Mouse (Mus musculus): Measurements from ENCODE around the gene Herc2.
A peak's percentile ranks its signal among the peaks of the same experiment; 100 is the strongest.
"Not testable (repeated sequence)": the region's sequence is repeated elsewhere in the genome, so short reads cannot be mapped to it uniquely, and the experiment has no call there.

Gene Herc2

GRCm38 (mm10) chr7:56049831-56050321 lies at the start of gene Herc2:
TSS of gene Herc2 (plus strand) at chr7:56050196.
- peak; percentile 95 to 97 for DNase-seq

DNA sequence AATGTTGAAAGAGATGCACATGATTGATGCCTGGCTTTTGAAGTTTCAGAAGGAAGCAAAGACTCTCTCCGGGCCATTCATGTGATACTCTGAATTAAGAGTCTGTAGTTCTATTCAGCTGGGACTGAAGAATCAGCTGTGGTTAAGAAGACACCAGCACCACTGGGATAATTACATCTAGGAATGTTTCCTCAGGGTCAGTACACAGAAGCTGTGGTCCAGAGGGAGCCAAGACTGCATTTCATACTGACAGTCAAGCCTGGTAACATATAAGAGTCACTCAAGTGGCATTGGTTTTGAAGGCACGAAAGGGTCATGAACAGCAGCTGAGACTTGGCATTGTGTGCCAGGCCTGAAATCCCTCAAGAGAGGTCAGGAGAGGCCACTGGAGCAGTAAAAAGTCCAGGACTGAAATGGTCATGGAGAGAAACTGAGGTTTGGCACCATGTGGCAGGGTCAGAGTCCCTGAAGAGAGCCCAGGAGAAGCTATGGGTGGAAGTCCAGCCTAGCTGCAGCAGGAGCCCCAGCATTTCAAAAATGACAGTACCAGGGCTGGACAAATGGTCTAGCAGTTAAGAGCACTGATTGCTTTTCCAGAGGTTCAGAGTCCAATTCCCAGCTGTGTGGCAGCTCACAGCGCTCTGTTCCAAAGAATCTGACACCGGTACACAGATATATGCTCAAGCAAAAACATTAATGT lies 39.5 kb upstream of the Herc2 start:
- DNase-seq = no peak

- DNase-seq = no peak
These were observed 39.0 kb upstream of the Herc2 start for GRCm38 (mm10) chr7:56011018-56011333.

DNA sequence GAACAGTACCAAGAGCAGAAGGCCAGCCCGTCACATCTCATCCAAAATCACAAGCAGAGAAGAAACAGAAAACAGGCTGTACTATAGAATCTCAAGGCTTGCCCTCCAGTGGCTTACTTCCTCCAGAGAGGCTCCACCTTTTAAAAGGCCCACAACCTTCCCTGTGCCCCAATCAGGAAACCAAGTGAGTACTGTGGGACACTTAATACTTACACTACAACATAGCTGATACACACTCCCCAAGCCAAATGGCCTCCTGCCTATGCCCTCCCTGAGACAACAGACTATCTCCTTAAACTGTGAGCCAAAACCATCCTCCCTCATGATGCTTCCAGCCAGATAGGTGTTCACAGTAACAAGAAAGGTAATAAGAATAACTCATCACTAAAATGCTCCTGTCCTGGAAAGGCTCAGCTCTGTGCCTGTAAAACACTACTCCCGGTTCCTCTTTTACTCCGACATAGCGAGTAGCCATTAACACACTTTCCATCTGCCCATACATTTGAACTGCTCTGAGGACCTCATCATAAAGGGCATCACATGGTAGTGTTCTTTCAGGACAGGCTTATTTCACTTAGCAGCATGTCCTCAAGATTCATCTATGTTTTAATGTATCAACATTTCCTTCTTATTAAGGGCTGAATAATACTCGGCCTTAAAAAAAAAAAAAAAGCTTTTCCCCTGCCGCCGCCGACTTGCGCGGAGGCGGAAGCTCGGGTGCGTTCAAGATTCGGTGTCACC lies 36.6 kb upstream of the Herc2 start:
- no peak for DNase-seq

- DNase-seq = not testable (repeated sequence)
These were observed 35.8 kb upstream of the Herc2 start for GRCm38 (mm10) chr7:56014002-56014702.

DNA sequence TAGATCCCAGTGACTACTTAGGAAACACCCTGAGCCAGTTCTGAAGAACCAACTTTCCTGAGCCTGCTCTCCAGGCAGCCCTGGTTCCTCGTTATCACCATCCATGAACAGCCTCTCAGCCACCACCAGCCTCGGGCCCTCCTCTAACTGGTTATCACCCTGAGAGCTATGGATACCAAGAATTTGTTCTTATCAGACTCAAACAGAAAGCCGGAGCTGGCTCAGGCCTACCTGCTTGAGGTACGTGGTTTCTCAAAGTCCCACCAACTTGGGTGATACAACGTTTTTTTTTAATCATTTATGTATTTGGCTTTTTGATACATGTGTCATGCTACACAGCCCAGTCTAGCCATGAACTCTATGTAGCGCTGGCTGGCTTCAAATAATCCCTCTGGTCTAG lies 34.8 kb upstream of the Herc2 start:
- no peak for DNase-seq

GRCm38 (mm10) chr7:56015837-56016236 lies 34.2 kb upstream of the Herc2 start:
- DNase-seq = no peak

DNA sequence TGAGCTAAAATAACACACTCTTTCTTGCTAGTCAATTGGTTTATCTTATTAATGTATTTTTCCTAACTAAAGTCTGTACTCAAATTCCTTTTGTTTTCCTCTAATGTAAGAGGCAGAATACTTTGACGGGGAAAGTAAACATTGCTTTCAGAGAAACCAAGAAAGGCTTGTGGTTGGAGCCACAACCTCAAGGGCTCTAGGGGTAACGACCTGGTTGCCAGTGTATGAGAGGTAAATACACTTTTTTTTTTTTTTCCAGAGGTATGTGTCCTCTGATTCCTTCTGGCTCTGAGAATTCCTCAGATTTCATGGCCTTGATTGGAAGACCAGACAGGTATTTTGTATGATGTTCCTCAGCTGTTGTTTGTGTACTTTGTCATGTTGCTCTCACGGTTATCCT lies 32.2 kb upstream of the Herc2 start:
- DNase-seq = no peak

DNA sequence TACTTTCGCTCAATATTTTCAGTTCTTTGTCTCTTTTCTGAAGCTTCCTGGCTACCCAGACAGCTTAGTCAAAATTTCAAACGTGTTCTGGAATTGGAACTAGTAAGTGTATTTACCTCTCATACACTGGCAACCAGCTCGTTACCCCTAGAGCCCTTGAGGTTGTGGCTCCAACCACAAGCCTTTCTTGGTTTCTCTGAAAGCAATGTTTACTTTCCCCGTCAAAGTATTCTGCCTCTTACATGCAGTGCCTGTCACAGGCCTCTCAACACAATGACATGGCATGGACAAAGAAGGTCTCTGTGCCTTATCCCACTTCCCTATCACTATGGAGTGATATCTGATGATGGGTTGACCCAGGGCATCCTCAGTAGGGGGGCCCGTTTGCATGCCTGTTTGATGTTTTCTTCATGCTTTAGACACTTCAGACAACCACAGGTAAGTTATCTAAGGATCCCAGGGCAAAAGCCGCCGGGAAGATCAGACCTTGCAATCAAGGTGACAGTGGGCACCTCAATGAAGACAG lies 31.5 kb upstream of the Herc2 start:
- DNase-seq = no peak

GRCm38 (mm10) chr7:56018972-56019929 lies 30.7 kb upstream of the Herc2 start:
- peak; percentile 36 to 49 for DNase-seq

DNA sequence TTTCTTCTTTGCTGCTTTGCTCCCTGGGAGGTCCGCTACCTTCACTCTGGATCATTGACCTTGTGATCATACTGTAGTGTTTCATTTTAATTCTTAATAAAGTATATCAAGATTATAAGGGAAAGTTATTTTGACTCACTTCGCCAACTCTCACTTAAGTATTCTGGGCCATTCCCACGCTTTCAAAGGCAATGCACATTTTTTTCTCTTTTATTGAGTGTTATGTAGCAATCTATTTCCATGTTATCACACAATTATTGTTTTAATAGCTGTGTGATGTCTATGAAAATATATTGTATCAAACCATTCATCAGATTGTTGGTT lies 30.1 kb upstream of the Herc2 start, which contains the start of gene Nipa1:
Gene Nipa1 (minus strand): TSS at position 25 of the 324 bp plus-strand sequence.
- no peak for DNase-seq

GRCm38 (mm10) chr7:56023586-56023985 lies 26.4 kb upstream of the Herc2 start:
- no peak for DNase-seq

DNA sequence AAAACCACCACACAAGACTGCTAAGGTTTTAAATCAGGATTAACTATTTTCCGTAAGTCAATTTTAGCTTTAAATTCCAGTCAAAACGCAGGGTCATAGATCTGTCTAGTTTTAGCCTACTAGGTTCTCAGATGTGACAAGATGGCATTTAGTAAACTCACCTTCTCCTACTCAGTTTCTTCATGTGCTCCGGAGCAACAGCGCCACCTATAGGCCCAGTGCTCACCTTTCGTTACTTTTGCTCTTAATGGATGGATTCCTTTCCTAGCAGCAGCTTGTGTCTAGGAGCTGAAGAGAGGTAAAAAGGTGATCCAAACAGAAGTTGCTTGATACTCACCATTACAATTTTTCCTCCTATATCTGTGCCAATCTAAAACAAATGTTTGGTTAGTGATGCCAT lies 7.6 kb upstream of the Herc2 start:
- peak; percentile 81 to 82 for DNase-seq

DNA sequence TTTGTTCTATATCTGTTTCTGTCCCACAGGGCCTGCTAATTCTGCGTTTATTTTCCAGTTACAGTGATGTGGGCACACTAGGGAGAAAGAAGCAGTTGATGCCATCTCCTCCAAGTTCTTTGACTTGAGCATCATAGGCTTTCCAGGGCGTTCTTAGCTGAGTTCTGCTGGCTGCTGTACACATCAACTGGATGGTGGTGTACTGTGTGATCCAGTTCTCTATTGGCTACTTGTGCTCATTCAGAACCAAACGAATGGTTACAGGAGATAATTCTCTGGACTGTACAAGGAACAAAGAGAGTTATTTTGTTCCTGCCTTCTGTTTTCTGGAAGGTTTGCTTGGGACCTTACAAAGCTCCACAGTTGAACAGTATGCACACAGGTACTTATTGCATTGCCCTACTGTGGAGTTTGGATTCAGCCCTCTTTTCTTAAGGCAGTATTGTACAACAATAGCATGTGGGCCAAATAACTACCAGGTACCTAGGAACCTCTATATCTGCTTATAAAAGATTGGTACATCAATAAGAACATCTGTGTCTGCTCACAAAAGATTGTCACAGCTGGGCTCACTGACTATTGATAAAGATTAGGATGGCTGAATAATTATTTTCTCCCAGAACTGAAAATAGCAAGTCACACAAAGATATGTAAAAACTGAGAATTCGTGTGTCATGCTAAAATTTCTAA lies 6.3 kb upstream of the Herc2 start:
- no peak for DNase-seq

DNA sequence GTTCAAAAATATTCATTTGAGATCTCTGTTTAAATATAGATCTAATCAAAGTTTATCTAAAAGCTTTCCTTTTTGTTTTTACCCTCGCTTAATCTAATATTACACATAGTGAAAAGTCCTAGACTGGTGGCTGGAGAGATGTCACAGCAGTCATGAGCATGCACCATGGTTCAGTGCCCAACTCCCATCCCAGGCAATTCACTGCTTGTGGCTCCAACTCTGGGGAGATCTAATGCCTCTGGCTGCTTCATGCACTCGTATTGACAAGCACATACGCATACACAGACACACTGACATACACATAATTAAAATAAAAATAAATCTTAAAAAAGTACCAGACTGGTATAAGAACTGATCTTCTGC lies 5.7 kb upstream of the Herc2 start:
- no peak for DNase-seq

- DNase-seq = no peak
These were observed 2.8 kb upstream of the Herc2 start for GRCm38 (mm10) chr7:56047178-56047577.

GRCm38 (mm10) chr7:56050487-56050911 lies 503 bp downstream of the Herc2 start:
- DNase-seq = peak; percentile 5 to 9

DNA sequence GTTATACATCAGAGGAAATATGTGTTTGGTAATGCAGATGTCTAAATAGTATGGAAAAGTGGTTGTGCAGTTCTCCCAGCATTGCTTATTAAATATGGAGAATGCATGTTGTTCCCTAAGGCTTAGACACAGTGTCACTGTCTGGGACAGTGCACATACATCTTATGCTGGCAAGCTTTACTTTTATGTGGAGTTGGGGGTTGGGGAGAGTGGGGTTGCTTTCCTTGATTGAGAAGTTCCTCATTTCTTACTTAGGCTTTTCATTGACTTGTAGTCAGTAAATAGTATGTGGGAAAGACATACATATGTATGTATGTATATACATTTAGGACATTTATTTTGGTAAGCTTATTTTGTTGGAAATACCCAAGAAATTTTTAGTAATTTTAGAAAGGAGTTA lies 3.0 kb downstream of the Herc2 start:
- DNase-seq = no peak

GRCm38 (mm10) chr7:56055338-56055737 lies 5.3 kb downstream of the Herc2 start:
- DNase-seq = no peak

- DNase-seq = no peak
These were observed 14.9 kb downstream of the Herc2 start for GRCm38 (mm10) chr7:56064876-56065275.

DNA sequence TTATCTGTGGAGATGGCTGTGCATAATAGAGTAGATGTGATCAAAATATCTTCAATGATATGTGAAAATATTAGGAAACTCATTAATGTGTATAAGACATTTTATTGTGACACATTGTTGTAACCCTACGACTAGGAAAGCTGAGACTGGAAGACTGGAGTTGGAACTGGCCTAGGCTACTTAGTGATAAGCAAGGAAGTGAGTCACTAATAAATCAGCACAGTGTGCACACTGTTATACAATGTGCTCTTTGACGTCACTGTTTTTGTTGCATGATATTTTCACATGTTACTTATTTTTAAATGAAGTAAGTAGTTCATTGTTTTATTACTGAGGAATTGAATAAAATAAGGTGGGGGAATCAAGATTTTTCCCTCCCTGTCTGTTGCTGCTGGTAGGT lies 16.1 kb downstream of the Herc2 start:
- no peak for DNase-seq

DNA sequence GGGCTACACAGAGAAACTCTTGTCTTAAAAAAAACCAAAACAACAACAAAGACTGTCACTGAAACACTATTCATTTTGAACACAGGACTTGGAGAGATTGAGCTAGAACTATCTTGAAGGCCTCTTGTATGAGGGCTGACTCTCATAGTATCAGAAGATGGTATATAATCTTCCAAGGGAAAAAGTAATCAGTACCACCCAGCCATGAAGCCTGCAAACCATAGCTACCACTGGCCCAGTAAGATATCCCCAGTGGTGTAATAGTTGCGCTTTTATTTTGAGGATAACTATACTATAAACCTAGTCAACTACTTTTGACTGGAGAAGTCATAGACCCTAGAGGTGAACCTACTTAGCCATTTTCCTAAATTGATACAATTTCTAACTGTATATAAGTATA lies 16.6 kb downstream of the Herc2 start:
- DNase-seq = no peak
